Mouse (Mus musculus) heart, adult 9 months (tissue): ENCODE data around the gene Pcsk1.

Source experiments
- DNase-seq, 2 experiments: peaks; one replicate each; pipeline ENCODE4 v3.0.0; 2022; ENCODE audit warnings: low spot score in 2 of 2

Pcsk1 gene

DNA sequence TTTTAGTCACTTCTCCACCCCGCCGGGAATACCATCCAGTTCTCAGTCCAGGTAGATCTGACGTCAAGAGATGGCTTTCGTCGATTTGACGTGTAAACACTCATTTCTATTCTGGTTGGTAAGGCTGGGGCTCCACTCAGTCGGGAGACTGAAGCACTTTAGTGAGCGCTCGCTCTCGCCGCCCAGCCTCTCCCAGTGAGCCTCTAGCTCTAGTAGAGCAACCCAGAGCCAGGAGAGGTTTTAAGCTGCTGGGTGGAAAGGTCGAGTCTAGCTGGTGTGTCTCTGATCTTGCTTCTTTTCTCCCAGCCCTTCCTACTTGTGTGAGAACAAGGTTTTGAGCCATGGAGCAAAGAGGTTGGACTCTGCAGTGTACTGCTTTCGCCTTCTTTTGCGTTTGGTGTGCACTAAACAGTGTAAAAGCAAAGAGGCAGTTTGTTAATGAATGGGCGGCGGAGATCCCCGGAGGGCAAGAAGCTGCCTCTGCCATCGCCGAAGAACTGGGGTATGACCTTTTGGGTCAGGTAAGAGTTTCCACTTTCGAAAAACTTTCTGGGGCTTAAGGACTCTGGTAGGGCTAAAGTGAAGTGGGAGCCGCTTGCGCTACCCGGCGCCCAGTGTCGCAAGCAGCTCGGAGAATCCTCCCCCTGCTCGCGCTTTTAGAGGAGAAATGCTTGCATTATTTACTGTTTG, at the start of gene Pcsk1:
TSS of gene Pcsk1 (plus strand) at position 106 of the 690 bp plus-strand sequence.
- no peak for DNase-seq

DNA sequence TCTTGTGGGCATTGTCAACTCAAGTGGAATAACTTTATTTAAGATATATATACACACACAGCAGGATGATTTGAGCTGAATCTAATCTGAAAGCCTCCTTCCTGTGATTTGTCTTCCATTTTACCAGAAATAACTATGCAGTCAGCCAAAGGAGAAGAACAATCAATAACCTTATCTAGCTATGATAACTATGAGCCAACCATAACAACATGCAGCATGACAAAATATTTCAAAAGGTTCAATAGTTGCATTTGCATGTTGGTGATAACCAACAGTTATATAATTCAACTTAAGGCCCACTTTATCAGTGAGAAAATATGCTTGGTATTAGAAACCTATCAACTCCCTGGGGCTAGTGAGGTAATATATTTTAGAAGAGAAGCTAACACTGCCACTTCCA, 30.8 kb upstream of the Pcsk1 start:
- DNase-seq, result no peak

DNA sequence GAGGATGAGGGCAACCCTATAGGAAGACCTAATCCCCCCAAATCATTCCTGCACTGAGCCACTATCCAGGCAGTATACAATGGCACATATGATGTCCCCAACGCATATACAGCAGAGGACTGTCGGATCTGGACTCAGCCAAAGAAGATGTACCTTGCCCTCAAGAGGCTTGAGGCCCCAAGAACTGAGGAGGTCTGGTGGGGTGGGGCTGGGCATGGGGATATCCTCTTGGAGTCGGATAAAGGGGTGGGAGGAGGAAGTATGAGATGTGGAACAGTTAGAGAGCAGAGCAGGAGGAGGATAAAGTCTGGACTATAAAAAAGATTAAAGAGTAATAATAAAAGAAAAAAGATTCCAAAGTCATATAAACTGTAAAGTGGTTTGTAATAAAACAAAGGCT, 25.7 kb upstream of the Pcsk1 start:
- DNase-seq, result no peak

DNA sequence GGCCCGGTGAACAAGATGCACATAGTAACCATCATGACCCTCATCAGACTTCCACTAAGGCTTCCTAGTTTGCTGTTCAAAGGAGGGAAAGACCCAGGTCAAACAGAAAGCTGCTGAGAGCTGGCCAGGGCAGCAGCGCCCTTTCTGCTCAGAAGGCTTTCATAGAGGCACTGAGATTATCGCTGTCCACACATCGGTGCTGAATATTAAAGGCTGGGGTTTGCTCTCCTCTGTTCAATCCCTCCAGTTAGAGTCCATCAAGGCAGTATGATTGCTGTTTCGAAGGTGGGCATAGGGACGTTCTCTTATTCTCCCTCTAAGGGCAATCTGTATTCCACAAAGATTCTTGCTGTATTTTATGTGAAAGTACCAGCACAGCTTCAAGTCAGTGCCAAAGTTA, 1.0 kb upstream of the Pcsk1 start:
- DNase-seq, result no peak

DNA sequence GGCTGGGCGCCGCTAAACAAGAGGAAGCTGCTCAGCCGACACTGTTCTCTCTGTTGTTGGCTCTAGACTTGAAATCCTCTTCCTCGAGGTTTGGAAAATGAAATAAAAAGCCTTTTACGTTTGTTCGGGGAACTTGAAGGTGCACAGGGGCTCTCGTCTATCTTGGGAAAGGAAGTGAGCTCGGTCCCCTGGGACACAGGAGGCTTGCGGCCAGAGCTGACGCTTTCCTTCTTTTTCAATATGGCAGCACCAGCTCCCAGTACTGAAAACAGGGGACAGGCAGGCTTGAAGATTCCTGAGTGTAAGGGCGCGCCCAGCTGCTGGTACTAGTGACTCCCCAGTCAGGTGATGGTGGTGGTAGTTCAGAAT, 769 bp downstream of the Pcsk1 start:
- no peak for DNase-seq

DNA sequence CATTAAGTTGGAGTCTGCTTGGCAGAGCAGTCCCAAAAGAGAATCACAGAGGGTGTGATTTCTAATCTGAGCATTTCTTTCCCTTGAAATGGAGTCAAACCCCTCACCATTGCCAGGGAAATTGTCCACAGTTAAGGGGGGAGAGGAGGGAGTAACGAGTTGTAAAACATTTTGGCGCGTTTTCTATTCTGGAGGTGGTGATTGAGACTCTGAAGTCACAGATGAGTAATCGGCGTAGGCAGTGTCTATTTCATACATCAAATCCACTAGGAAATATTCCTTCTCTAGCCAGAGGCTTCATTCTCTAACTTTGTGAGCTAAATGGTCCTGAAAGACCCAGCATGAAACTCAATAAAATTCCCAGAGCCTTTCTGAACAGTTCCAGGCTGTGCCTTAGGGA, 1.4 kb downstream of the Pcsk1 start:
- no peak for DNase-seq

DNA sequence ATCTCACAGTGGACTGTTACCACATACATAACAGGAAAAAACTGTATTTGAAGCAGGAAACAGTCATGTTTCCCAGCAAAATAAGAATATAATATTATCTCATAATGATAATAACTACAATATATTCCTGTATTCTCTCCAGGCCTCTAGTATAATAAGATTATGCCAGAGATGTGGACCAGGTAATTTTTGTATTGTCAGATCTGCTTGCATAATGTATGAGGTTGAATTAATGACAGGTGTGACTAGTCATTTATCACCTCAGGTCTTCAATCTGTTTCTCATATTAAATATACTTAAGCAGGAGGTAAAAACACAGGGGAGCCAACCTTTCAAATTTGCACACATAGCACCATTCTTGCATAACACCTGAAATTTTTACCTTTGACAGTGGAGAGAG, 5.9 kb downstream of the Pcsk1 start:
- DNase-seq, result no peak

DNA sequence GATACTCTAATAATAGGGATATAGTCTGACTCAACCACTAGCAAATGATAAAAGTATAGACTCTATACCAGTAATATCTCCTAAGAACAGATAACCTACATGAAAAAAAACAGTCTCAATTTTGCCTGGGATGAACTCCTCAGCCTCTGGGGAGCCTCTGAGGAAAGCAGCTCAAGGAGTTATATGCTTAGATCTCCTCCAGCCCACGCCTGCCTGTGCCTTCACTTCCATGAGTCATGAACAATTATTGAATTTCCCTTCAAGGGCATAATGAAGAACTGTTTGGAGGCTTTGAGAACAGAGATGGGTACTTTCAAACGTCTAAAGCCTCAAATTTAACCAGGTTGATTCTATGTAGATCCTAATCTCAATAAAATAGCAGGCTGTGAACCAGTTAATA, 23.5 kb downstream of the Pcsk1 start:
- DNase-seq, result no peak

DNA sequence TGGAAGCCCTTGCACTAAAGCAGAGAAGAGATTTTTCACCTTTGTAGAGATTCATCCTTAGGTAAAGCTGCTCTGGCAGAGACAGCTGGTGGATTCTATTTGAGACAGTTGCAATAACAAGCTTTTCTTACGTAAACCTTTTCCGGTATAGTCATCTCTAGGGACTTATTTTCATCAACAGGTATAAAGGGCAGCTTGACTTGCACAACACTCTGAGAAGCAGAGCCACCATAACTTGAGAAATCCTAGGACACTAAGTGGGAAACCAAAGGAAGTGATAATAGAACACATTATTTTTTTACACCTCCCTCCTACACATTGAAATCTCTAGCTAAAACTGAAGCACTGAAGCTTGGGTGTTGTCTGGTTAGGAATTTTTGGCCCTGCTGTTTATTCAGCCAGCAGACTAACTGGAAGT, 24.4 kb downstream of the Pcsk1 start:
- no peak for DNase-seq

DNA sequence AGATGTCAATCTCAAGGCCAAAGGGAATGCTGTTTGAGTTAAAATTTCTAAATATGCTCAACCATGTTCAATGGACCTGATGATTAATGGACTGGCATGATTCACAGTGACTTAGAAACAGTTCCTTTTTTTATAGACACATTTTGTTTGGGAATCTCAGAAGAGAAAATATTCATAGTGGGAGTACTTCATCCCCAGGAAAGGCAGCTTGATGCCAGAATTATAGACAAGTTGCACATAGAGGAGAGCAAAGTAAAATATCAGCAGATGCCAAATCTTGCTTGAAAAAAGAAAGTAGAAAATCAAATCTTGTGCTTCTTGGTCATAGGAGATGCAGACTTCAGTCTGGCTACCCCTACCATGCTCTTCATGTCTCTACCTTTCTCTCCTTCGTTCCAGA, 25.2 kb downstream of the Pcsk1 start:
- DNase-seq, result no peak

DNA sequence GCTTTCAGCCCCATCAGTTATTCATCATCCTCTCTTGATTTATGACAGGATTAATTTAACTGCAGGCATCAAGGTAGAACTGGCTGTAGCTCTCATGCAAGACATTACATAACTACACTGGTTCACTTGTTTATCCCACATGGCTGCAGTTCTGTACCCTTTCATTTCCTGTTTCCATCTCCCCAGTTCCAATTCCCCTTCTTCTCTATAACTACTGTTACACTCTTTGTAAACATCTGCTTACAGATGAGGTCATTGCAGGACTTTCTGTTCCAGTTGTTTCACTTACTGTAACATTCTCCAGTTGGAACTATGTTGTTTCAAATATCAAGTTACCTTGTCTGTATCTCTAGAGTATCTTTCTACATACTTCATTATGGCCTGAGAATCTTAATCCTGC, 46.2 kb downstream of the Pcsk1 start:
- DNase-seq, result no peak

DNA sequence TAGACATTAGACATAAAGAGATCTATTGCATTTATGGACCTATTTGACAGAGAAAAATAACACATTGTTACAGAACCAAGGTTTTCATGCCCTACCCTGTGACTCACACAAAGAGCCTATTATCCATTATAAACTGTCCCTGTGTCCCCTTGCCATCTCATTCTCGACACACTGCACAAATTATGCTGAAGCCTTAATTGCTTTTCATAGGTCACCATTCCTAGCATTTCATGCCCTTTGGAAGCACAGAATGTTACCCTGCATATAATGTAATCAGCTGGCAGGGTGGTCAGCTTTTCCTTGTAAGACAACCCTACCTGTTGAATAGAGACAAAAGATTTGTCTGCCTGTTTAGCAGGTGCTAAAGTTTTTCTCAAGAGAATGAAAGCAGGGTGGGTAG, 71.0 kb downstream of the Pcsk1 start:
- DNase-seq, result no peak

DNA sequence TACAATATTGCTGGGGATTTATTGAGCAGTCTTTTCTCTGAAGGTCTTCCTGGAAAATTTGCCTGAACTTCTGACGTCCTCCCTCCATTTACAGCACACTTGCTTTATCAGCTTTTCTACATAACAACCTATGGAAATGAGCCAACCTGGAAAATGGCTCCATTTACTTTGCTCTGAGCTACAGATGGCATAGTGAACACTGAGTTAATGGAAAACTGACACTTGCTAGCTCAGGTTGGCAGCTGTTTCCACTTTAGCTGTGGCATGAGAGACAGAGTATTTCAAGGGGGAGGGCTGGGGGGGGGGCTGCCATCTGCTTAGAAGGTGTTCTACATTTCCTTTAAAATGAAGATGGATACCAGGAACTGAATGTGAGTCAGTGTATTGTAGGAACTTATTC, 73.8 kb downstream of the Pcsk1 start:
- no peak for DNase-seq
